ENCODE assay signal across 8 mouse cellular contexts in genomic region chr16:23225821-23226600, GRCm38 (mm10). TPM values are rescaled to one million over a fixed set of nuclear protein-coding genes. Genes with fewer than 3 reads are reported as not detected.
DNase-seq lines count a peak whose midpoint lies in the region; ATAC-seq lines count a peak whose summit lies in the region.

No protein-coding gene starts in this region.

- H3K9me3 ChIP-seq in embryonic facial prominence, embryonic 10.5 days: no peaks in the 10 kb centered on the region
- no peaks in the 10 kb centered on the region for H3K9me3 ChIP-seq in heart, embryonic 11.5 days (replicated peaks; ENCODE audit: control insufficient read depth, low read length)
- H3K9me3 ChIP-seq in kidney, embryonic 15.5 days (replicated peaks): no peaks in the 10 kb centered on the region
- H3K9me3 ChIP-seq in liver, embryonic 13.5 days (replicated peaks): no peaks in the 10 kb centered on the region

- DNase-seq in 3134 (ENCODE audit: extremely low read depth, insufficient read length, low spot score) (peak; percentile 75), ZHBTc4 (ENCODE audit: low read depth, low spot score) (peak; percentile 37)
- peak; percentile 70 for DNase-seq in embryonic facial prominence, embryonic 10.5 days (ENCODE audit: low spot score)
- DNase-seq in liver, embryonic 13.5 days: no peak
- peak; percentile 73 for DNase-seq in neural tube, embryonic 10.5 days (ENCODE audit: extremely low spot score, low spot score)
- DNase-seq in thymus, adult 18-20 months: peak; percentile 45 to 67

- H3K4me3 ChIP-seq in embryonic facial prominence, embryonic 10.5 days: peak overlapping the region; percentile 85
- peak overlapping the region; percentile 74 for H3K4me3 ChIP-seq in heart, embryonic 11.5 days (ENCODE audit: low read depth, low read length)
- H3K4me3 ChIP-seq in kidney, embryonic 15.5 days (replicated peaks): peak overlapping the region; percentile 66
- H3K4me3 ChIP-seq in liver, embryonic 13.5 days (replicated peaks): peak overlapping the region; percentile 58

- no peak for ATAC-seq in heart, embryonic 11.5 days (replicated peaks; ENCODE audit: insufficient number of reproducible peaks, low FRiP score, low TSS enrichment)
- peak; percentile 49 for ATAC-seq in kidney, embryonic 15.5 days (replicated peaks; ENCODE audit: low FRiP score)
- no peak for ATAC-seq in liver, embryonic 13.5 days (ENCODE audit: low read depth)

- no peaks in the 10 kb centered on the region for H3K36me3 ChIP-seq in embryonic facial prominence, embryonic 10.5 days (replicated peaks)
- H3K36me3 ChIP-seq in heart, embryonic 11.5 days (ENCODE audit: control insufficient read depth, insufficient read depth, low read length): no peaks in the 10 kb centered on the region
- H3K36me3 ChIP-seq in kidney, embryonic 15.5 days: no peaks in the 10 kb centered on the region
- H3K36me3 ChIP-seq in liver, embryonic 13.5 days: no peaks in the 10 kb centered on the region

- peak overlapping the region; percentile 77 for H3K4me2 ChIP-seq in heart, embryonic 11.5 days
- peak overlapping the region; percentile 80 for H3K4me2 ChIP-seq in kidney, embryonic 15.5 days
- peak overlapping the region; percentile 65 for H3K4me2 ChIP-seq in liver, embryonic 13.5 days

- under 1% methylated on average over 28 of the region's 28 CpGs for WGBS in embryonic facial prominence, embryonic 10.5 days
- WGBS in heart, embryonic 11.5 days (ENCODE audit: insufficient replicate concordance): 1% methylated on average over 28 of the region's 28 CpGs
- under 1% methylated on average over 28 of the region's 28 CpGs for WGBS in kidney, embryonic 15.5 days
- WGBS in liver, embryonic 13.5 days (ENCODE audit: insufficient replicate concordance): 1% methylated on average over 28 of the region's 28 CpGs

- peak overlapping the region; percentile 88 for H3K9ac ChIP-seq in heart, embryonic 11.5 days (ENCODE audit: low read depth, low read length)
- peak overlapping the region; percentile 79 for H3K9ac ChIP-seq in kidney, embryonic 15.5 days
- peak overlapping the region; percentile 60 for H3K9ac ChIP-seq in liver, embryonic 13.5 days

- H3K4me1 ChIP-seq in embryonic facial prominence, embryonic 10.5 days: peaks cover 58% of the 10 kb centered on the region
- H3K4me1 ChIP-seq in heart, embryonic 11.5 days (ENCODE audit: control insufficient read depth, insufficient read depth, low read length): peaks cover 10% of the 10 kb centered on the region
- peaks cover 59% of the 10 kb centered on the region for H3K4me1 ChIP-seq in kidney, embryonic 15.5 days
- H3K4me1 ChIP-seq in liver, embryonic 13.5 days (replicated peaks): no peaks in the 10 kb centered on the region; the same call in 1 of the 2 replicates

- H3K27me3 ChIP-seq in embryonic facial prominence, embryonic 10.5 days (replicated peaks; ENCODE audit: low read depth, poor library complexity, severe bottlenecking): peaks cover 8% of the 10 kb centered on the region; the same call in 1 of the 2 replicates
- H3K27me3 ChIP-seq in heart, embryonic 11.5 days (ENCODE audit: control insufficient read depth, insufficient read depth, low read length): peaks cover 4% of the 10 kb centered on the region; the same call in 1 of the 2 replicates
- H3K27me3 ChIP-seq in kidney, embryonic 15.5 days: no peaks in the 10 kb centered on the region
- H3K27me3 ChIP-seq in liver, embryonic 13.5 days: peaks cover 72% of the 10 kb centered on the region

- H3K27ac ChIP-seq in embryonic facial prominence, embryonic 10.5 days (replicated peaks): peak overlapping the region; percentile 96
- peak overlapping the region; percentile 36; the same call in 1 of the 2 replicates for H3K27ac ChIP-seq in heart, embryonic 11.5 days (ENCODE audit: low read depth, low read length)
- peak overlapping the region; percentile 85 for H3K27ac ChIP-seq in kidney, embryonic 15.5 days
- H3K27ac ChIP-seq in liver, embryonic 13.5 days: no peak overlapping the region

RNA-seq across cellular contexts. Expression of gene St6gal1, which starts 1.5 kb away (rescaled TPM):
- 27.3 and 28.9 TPM in 2 replicates for polyA plus RNA-seq in embryonic facial prominence, embryonic 10.5 days (2016; fragmentation: Nextera tagmentation; extraction: Ambion mirVana)
- 16.3 and 18.5 TPM in 2 replicates for polyA plus RNA-seq in heart, embryonic 11.5 days (2014; fragmentation: Nextera tagmentation; extraction: Ambion mirVana)
- polyA plus RNA-seq in kidney, embryonic 15.5 days (2015; fragmentation: Nextera tagmentation; extraction: Ambion mirVana): 22.6 and 25.5 TPM in 2 replicates
- 7.5 and 10.1 TPM in 2 replicates for polyA plus RNA-seq in liver, embryonic 13.5 days (2015; fragmentation: Nextera tagmentation; extraction: Ambion mirVana)
